Mouse (Mus musculus) heart, adult 2 months (tissue): ENCODE data around the gene Pla2g16. TPM values are rescaled to one million over a fixed set of nuclear protein-coding genes. Genes with fewer than 3 reads are reported as not detected.

Experiments
- DNase-seq, 2 experiments: peaks; one replicate each; pipeline ENCODE4 v3.0.0; 2021
- H3K27ac ChIP-seq: fragments of 200-600 bp; 2 replicates; pipeline ENCODE4 v1.8.1; 2022
- H3K27me3 ChIP-seq: fragments of 200-500 bp; 2 replicates; pipeline ENCODE4 v1.6.1; 2012; ENCODE audit warnings: mild to moderate bottlenecking, low read length, inconsistent platforms, mixed read lengths; ENCODE audit not compliant: control insufficient read depth, insufficient read depth
- H3K36me3 ChIP-seq: fragments of 200-500 bp; 2 replicates; pipeline ENCODE4 v1.6.1; 2012; ENCODE audit warnings: low read length, inconsistent platforms; ENCODE audit not compliant: control insufficient read depth, insufficient read depth
- H3K4me1 ChIP-seq: fragments of 200-500 bp; 2 replicates; pipeline ENCODE4 v1.6.1; 2011; ENCODE audit warnings: low read length; ENCODE audit not compliant: control insufficient read depth, insufficient read depth
- H3K4me3 ChIP-seq: fragments of 200-600 bp; 2 replicates; pipeline ENCODE4 v1.8.1; 2022
- H3K79me2 ChIP-seq: fragments of 200-500 bp; replicated peaks from 2 replicates; pipeline ENCODE4 v1.6.1; 2012; ENCODE audit warnings: mild to moderate bottlenecking, inconsistent platforms, low read length, moderate library complexity, mixed read lengths; ENCODE audit not compliant: control insufficient read depth, insufficient read depth
- H3K9ac ChIP-seq: fragments of 200-500 bp; 2 replicates; pipeline ENCODE4 v1.6.1; 2012; ENCODE audit warnings: low read depth, mild to moderate bottlenecking, control low read depth, inconsistent platforms, low read length, mixed read lengths
- CTCF ChIP-seq: fragments of 200-600 bp; IDR thresholded peaks from 2 replicates; pipeline ENCODE4 v1.8.1; 2022; ENCODE audit warnings: antibody characterized with exemption, mild to moderate bottlenecking, moderate library complexity
- EP300 ChIP-seq: fragments of 200-500 bp; IDR thresholded peaks from 2 replicates; pipeline ENCODE4 v1.6.1; 2011; ENCODE audit warnings: low read depth, low read length, control low read depth; ENCODE audit not compliant: insufficient read depth
- POLR2A ChIP-seq: fragments of 200-500 bp; IDR thresholded peaks from 2 replicates; pipeline ENCODE4 v1.6.1; 2011; ENCODE audit warnings: mild to moderate bottlenecking, low read depth, low read length, control low read depth; ENCODE audit not compliant: insufficient read depth
- WGBS: fragments of 180-500 bp; shearing (Covaris S2); methylation state at CpG from one replicate; pipeline ENCODE4 v1.1.7; 2018; 5-methylcytosine and 5-hydroxymethylcytosine counted together
- intact Hi-C: fragments of 180-260 bp; cut with DNase I; formaldehyde crosslinking; loops from one replicate; pipeline ENCODE4 v1.15.1; 2025
- polyA plus RNA-seq: library from polyadenylated mRNA; depleted of rRNA; stranded (reverse); fragments of >200 nt; gene quantifications from 2 replicates; pipeline ENCODE4 v1.2.3, GENCODE M21; 2012
- total RNA-seq, 2 experiments: library from RNA; stranded (reverse); gene quantifications; 2 replicates each; pipeline ENCODE4 v1.2.3; 2021

Pla2g16 gene
- total and polyA plus RNA-seq, 3 experiments: 75.6 to 134 (median 104) TPM

DNA sequence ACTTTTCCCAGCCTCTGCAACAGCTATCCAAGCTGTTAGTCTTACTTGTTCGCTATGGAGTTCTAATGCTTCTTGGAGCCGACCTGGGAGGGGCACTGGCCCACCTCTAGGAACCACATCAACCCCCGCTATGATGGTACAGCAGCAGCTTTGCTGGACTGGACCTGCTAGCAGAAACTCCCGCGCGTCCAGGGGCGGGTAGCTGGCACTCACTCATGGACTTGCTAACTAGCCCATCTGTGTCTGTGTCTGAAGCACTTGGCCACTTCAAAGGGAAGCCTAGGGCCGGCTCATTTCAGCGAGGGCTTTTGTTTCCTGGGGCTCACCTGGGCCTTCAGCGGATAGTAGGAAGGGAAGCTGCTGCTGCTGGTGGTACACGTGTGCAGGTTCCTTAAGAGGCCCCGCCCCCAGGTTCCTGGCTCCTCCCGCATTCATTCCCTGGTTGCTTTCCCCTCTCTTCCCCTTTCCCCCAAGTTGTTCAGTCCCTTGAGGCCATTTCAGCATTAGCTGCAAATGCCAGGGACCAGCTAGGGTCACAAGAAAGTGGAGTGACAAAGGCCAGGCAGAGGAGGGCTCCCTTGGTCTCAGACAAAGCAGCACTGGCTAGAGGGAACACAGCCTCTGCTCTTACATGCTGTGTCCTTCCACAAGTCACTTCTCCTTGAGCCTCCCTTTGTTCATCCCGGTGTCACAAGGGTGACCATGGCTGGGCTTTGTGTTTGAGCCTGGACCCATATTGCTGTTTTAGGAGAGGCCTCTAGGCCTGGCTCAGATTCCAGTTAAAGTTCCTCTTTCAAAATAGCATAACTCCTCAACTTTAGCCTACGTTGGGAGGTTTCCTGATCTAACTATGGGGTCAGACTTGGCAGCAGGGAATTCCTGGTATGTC, 49.8 kb downstream of the Pla2g16 start, which contains the start of gene Lgals12:
Gene Lgals12, minus strand, starts transcription at position 393 of the 889 bp plus-strand sequence.
- H3K4me1 ChIP-seq: peaks cover 6% of the 10 kb centered on the region
- H3K9ac ChIP-seq: no peak within 1 kb of the TSS
- no peaks in the 10 kb centered on the region; the same call in 1 of the 2 replicates for H3K27me3 ChIP-seq
- intact Hi-C loops: no loop called here
- H3K79me2 ChIP-seq: no peaks in the 10 kb centered on the region
- TF ChIP-seq EP300: no peak
- no peak for TF ChIP-seq POLR2A
- TF ChIP-seq CTCF: no peak
- H3K27ac ChIP-seq: no peak within 1 kb of the TSS
- H3K36me3 ChIP-seq: no peaks in the 10 kb centered on the region
- no peak within 1 kb of the TSS for H3K4me3 ChIP-seq
- WGBS: 15% methylated on average over 15 of the region's 15 CpGs
- DNase-seq: no peak

DNA sequence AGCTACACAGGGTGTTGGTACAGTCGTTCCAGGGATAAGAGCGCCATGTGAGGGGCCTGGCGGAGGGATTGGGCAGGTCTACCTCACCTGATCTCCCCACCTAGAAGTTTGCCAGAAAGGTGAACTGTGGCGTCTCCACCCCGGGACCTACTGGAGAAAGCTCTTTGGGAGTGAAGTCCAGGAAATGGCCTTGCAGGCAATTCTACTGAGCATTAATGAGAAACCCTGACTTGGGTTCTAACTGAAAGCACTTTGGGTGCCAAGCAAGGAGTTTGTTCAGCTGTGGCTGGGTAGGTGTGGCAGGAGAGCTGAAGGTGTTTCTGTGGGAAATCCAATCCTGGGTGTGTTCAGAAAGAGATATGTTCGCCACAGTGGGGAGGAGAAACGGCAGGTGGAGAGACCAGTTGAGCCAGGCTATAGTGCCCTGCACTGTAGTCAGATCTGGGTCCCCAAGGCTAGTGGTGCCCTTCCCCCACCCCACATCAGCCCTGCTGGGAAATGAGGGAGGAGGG, 50.5 kb downstream of the Pla2g16 start:
- Histone ChIP-seq H3K9ac (no peak overlapping the region), H3K79me2 (no peaks in the 10 kb centered on the region), H3K4me3 (no peak overlapping the region), H3K27me3 (peaks cover 3% of the 10 kb centered on the region; the same call in 1 of the 2 replicates), H3K36me3 (no peaks in the 10 kb centered on the region), H3K27ac (no peak overlapping the region), H3K4me1 (peaks cover 6% of the 10 kb centered on the region)
- intact Hi-C loops: no loop called here
- TF ChIP-seq POLR2A: no peak
- TF ChIP-seq EP300: no peak
- TF ChIP-seq CTCF: no peak
- no peak for DNase-seq
- WGBS: 75% methylated on average over 7 of the region's 7 CpGs

DNA sequence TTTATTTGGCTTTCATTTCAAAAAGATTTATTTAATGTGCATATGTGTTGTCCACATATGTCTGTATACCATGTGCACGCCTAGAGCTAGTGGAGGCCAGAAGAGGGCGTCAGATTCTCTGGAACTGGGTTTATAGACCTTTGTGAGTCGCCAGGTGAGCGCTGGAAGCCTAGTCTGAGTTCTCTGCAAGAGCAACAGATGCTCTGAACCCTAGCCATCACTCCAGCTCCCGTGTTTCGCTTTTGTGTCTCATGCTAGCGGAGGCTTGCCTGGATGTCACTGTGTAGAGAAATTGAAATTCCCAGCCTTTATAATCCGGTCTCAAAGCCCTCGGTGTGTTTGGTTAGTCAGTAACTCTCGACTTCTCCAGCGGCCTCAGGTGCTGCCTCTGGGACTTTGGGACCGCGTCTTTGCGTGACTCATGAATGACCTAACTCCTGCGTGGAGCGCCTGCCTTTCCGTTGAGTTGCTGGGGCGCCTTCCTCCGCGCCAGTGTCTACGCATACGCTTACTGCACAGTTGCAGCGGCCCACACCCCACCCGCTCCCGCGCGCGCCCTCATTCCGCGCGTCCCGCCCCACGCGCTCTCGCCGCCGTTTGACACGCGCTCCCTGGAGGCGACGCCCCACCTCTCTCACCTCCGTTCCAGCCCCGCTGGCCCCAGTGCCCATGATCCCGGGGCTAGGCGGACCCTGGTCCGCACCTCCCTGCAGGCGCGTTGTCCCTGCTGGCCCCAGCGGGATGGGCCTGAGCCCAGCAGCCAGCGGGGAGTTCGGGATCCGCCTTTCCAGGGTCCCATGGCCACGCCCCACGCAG, 54.9 kb downstream of the Pla2g16 start, which contains the start of gene Hrasls5:
Gene Hrasls5, plus strand, starts transcription at position 600 of the 816 bp plus-strand sequence.
- peak in 1 of 2 experiments; percentile 37 for DNase-seq
- intact Hi-C loops: no loop called here
- H3K9ac ChIP-seq: peak within 1 kb of the TSS; percentile 52

DNA sequence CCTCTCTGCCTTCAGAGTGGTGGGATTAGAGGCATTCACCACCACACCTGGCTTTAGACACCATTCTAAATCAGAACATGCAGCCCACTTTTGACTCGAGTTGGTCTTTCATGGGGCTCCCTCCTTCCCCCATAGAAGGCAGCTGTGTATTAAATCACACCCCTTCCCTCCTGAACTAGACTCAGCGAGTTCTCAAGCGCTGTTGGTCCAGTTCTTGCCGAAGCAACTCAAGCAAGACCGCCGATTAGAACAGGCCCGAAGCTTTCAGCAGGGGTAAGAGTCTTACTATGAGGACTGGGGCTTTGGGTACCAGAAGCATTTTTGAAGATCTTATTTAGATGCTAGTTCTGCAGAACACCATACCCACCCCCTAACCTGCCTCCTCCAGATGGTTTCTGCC, 55.9 kb downstream of the Pla2g16 start:
- H3K4me1 ChIP-seq: no peaks in the 10 kb centered on the region
- no peaks in the 10 kb centered on the region for H3K36me3 ChIP-seq
- H3K79me2 ChIP-seq: no peaks in the 10 kb centered on the region
- 91% methylated on average over 7 of the region's 7 CpGs for WGBS
- no peak for TF ChIP-seq CTCF
- TF ChIP-seq POLR2A: no peak
- TF ChIP-seq EP300: no peak
- no peak overlapping the region for H3K4me3 ChIP-seq
- H3K27me3 ChIP-seq: peaks cover 3% of the 10 kb centered on the region; the same call in 1 of the 2 replicates
- no peak overlapping the region for H3K27ac ChIP-seq
- no peak overlapping the region for H3K9ac ChIP-seq
- no peak for DNase-seq
- intact Hi-C loops: no loop called here

More for the DNA sequence above, 54.9 kb downstream of the Pla2g16 start, which contains the start of gene Hrasls5:
- TF ChIP-seq CTCF (no peak), POLR2A (no peak), EP300 (no peak)
- H3K36me3 ChIP-seq: no peaks in the 10 kb centered on the region
- no peaks in the 10 kb centered on the region; the same call in 1 of the 2 replicates for H3K4me1 ChIP-seq
- H3K79me2 ChIP-seq: no peaks in the 10 kb centered on the region
- peaks cover 3% of the 10 kb centered on the region; the same call in 1 of the 2 replicates for H3K27me3 ChIP-seq
- peak within 1 kb of the TSS; percentile 41 for H3K4me3 ChIP-seq
- no peak within 1 kb of the TSS for H3K27ac ChIP-seq
- WGBS: 7% methylated on average over 54 of the region's 54 CpGs

DNA sequence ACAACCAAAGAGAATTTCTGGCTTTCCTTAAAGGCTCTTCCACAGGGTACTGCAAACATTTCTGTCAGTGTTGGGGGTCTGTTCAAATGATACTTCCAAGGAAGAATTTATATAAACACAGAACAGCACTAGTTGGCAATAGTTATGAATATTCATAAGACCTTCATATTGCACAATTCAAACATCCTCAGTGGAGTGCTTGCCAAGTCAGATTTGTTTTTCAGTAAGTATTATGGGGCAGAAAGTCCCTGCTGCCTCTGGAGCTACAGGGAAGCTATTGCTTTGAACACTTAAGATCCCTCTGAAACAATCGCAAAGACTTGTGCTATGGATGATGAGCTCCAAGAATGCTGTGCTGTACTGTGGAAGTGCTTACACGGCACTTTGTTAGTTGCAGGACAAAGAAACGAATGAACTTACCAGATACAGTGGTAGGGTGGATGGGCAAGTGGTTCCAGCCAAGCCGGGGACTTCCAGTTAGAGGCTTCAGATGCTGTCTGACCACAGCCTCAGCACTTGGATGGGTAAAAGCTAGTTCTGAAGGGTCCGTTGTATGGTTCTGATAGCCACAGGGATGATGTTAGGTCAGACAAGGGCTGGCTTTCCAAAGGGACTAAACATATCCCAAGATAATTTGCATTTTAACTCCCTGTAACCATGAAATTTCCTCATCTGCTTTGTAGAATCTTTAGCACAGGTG, 59.1 kb downstream of the Pla2g16 start:
- Histone ChIP-seq H3K4me1 (no peaks in the 10 kb centered on the region), H3K36me3 (no peaks in the 10 kb centered on the region), H3K27ac (no peak overlapping the region), H3K9ac (no peak overlapping the region), H3K79me2 (no peaks in the 10 kb centered on the region), H3K4me3 (no peak overlapping the region), H3K27me3 (peaks cover 3% of the 10 kb centered on the region; the same call in 1 of the 2 replicates)
- TF ChIP-seq CTCF (no peak), POLR2A (no peak), EP300 (no peak)
- WGBS: 84% methylated on average over 5 of the region's 5 CpGs
- intact Hi-C loops: loop anchor here (2.0 kb wide), 1 partner anchor 176 kb away; no protein-coding TSS in a partner anchor
- no peak for DNase-seq
